Mouse (Mus musculus): ENCODE data around the gene Cox19. TPM values are rescaled to one million over a fixed set of nuclear protein-coding genes. Genes with fewer than 3 reads are reported as not detected.

Gene Cox19
- 116 TPM in 2 replicates for polyA plus RNA-seq (2015; fragmentation: Nextera tagmentation; extraction: Ambion mirVana)

GRCm38 (mm10) chr5:139351134-139351533 lies at the start of gene Cox19:
Gene Cox19 (minus strand): TSS chr5:139351418.
- Histone ChIP-seq H3K36me3 (ENCODE audit: insufficient read depth, low read length) (no peaks in the 10 kb centered on the region), H3K27ac (no peak within 1 kb of the TSS), H3K9ac (ENCODE audit: low read depth, low read length) (0 out of 2 replicates have a peak within 1 kb of the TSS, but pooled peaks have one; percentile 8), H3K27me3 (ENCODE audit: insufficient read depth, low read length) (no peaks in the 10 kb centered on the region), H3K9me3 (replicated peaks; ENCODE audit: low read length) (no peaks in the 10 kb centered on the region), H3K4me1 (replicated peaks; ENCODE audit: insufficient read depth, low read length) (no peaks in the 10 kb centered on the region), H3K4me3 (replicated peaks; ENCODE audit: low read depth, low read length) (no peak within 1 kb of the TSS), H3K4me2 (ENCODE audit: low read length) (no peak within 1 kb of the TSS)
- WGBS: 38% methylated on average over 5 of the region's 5 CpGs
- no peak for TF ChIP-seq CTCF (IDR thresholded peaks at IDR 0.05; ENCODE audit: low read depth)
- DNase-seq (ENCODE audit: low spot score): no peak
- ATAC-seq (replicated peaks; ENCODE audit: low FRiP score, low read depth): no peak

GRCm38 (mm10) chr5:139399991-139400390 lies 48.8 kb upstream of the Cox19 start:
- H3K9me3 ChIP-seq (replicated peaks; ENCODE audit: low read length): no peaks in the 10 kb centered on the region
- WGBS: 70% methylated on average over 14 of the region's 14 CpGs
- no peaks in the 10 kb centered on the region for H3K36me3 ChIP-seq (ENCODE audit: insufficient read depth, low read length)
- H3K4me1 ChIP-seq (replicated peaks; ENCODE audit: insufficient read depth, low read length): peaks cover 5% of the 10 kb centered on the region; the same call in 1 of the 2 replicates
- H3K27me3 ChIP-seq (ENCODE audit: insufficient read depth, low read length): no peaks in the 10 kb centered on the region
- no peak overlapping the region for H3K9ac ChIP-seq (ENCODE audit: low read depth, low read length)
- DNase-seq (ENCODE audit: low spot score) (no peak), ATAC-seq (replicated peaks; ENCODE audit: low FRiP score, low read depth) (no peak)
- H3K4me2 ChIP-seq (ENCODE audit: low read length): no peak overlapping the region
- no peak overlapping the region for H3K27ac ChIP-seq
- no peak for TF ChIP-seq CTCF (IDR thresholded peaks at IDR 0.05; ENCODE audit: low read depth)
- H3K4me3 ChIP-seq (replicated peaks; ENCODE audit: low read depth, low read length): no peak overlapping the region

- Histone ChIP-seq H3K4me3 (replicated peaks; ENCODE audit: low read depth, low read length) (no peak overlapping the region), H3K4me1 (replicated peaks; ENCODE audit: insufficient read depth, low read length) (peaks cover 5% of the 10 kb centered on the region; the same call in 1 of the 2 replicates), H3K9me3 (replicated peaks; ENCODE audit: low read length) (no peaks in the 10 kb centered on the region), H3K4me2 (ENCODE audit: low read length) (no peak overlapping the region), H3K27ac (no peak overlapping the region), H3K27me3 (ENCODE audit: insufficient read depth, low read length) (no peaks in the 10 kb centered on the region), H3K9ac (ENCODE audit: low read depth, low read length) (no peak overlapping the region), H3K36me3 (ENCODE audit: insufficient read depth, low read length) (no peaks in the 10 kb centered on the region)
- no peak for TF ChIP-seq CTCF (IDR thresholded peaks at IDR 0.05; ENCODE audit: low read depth)
- ATAC-seq (replicated peaks; ENCODE audit: low FRiP score, low read depth) (no peak), DNase-seq (ENCODE audit: low spot score) (no peak)
- WGBS: 81% methylated on average over 5 of the region's 5 CpGs
Measured at GRCm38 (mm10) chr5:139398786-139399185, 47.6 kb upstream of the Cox19 start.

GRCm38 (mm10) chr5:139397959-139398753 lies 46.9 kb upstream of the Cox19 start:
- 0 out of 2 replicates have a peak, but pooled peaks cover 2% of the 10 kb centered on the region for H3K36me3 ChIP-seq (ENCODE audit: insufficient read depth, low read length)
- H3K4me1 ChIP-seq (replicated peaks; ENCODE audit: insufficient read depth, low read length): peaks cover 5% of the 10 kb centered on the region; the same call in 1 of the 2 replicates
- no peaks in the 10 kb centered on the region for H3K27me3 ChIP-seq (ENCODE audit: insufficient read depth, low read length)
- no peak overlapping the region for H3K27ac ChIP-seq
- H3K9me3 ChIP-seq (replicated peaks; ENCODE audit: low read length): no peaks in the 10 kb centered on the region
- DNase-seq (ENCODE audit: low spot score) (peak; percentile 89), ATAC-seq (replicated peaks; ENCODE audit: low FRiP score, low read depth) (peak; percentile 34; the same call in 1 of the 2 replicates)
- TF ChIP-seq CTCF (IDR thresholded peaks at IDR 0.05; ENCODE audit: low read depth): peak; percentile 91
- no peak overlapping the region for H3K4me3 ChIP-seq (replicated peaks; ENCODE audit: low read depth, low read length)
- no peak overlapping the region for H3K4me2 ChIP-seq (ENCODE audit: low read length)
- WGBS: 38% methylated on average over 5 of the region's 5 CpGs
- H3K9ac ChIP-seq (ENCODE audit: low read depth, low read length): no peak overlapping the region

- Histone ChIP-seq H3K36me3 (ENCODE audit: insufficient read depth, low read length) (0 out of 2 replicates have a peak, but pooled peaks cover 4% of the 10 kb centered on the region), H3K9ac (ENCODE audit: low read depth, low read length) (no peak overlapping the region), H3K4me3 (replicated peaks; ENCODE audit: low read depth, low read length) (no peak overlapping the region), H3K9me3 (replicated peaks; ENCODE audit: low read length) (no peaks in the 10 kb centered on the region), H3K27ac (no peak overlapping the region), H3K4me2 (ENCODE audit: low read length) (no peak overlapping the region), H3K27me3 (ENCODE audit: insufficient read depth, low read length) (no peaks in the 10 kb centered on the region), H3K4me1 (replicated peaks; ENCODE audit: insufficient read depth, low read length) (peaks cover 5% of the 10 kb centered on the region; the same call in 1 of the 2 replicates)
- no peak for TF ChIP-seq CTCF (IDR thresholded peaks at IDR 0.05; ENCODE audit: low read depth)
- ATAC-seq (replicated peaks; ENCODE audit: low FRiP score, low read depth) (no peak), DNase-seq (ENCODE audit: low spot score) (no peak)
- WGBS: 77% methylated on average over 4 of the region's 4 CpGs
Measured at GRCm38 (mm10) chr5:139397359-139397916, 46.2 kb upstream of the Cox19 start.

- 0 out of 2 replicates have a peak, but pooled peaks cover 4% of the 10 kb centered on the region for H3K36me3 ChIP-seq (ENCODE audit: insufficient read depth, low read length)
- TF ChIP-seq CTCF (IDR thresholded peaks at IDR 0.05; ENCODE audit: low read depth): no peak
- H3K4me2 ChIP-seq (ENCODE audit: low read length): no peak overlapping the region
- no peaks in the 10 kb centered on the region for H3K9me3 ChIP-seq (replicated peaks; ENCODE audit: low read length)
- H3K4me1 ChIP-seq (replicated peaks; ENCODE audit: insufficient read depth, low read length): peaks cover 5% of the 10 kb centered on the region; the same call in 1 of the 2 replicates
- WGBS: 89% methylated on average over 4 of the region's 4 CpGs
- H3K9ac ChIP-seq (ENCODE audit: low read depth, low read length): no peak overlapping the region
- no peak overlapping the region for H3K4me3 ChIP-seq (replicated peaks; ENCODE audit: low read depth, low read length)
- ATAC-seq (replicated peaks; ENCODE audit: low FRiP score, low read depth) (no peak), DNase-seq (ENCODE audit: low spot score) (no peak)
- H3K27ac ChIP-seq: no peak overlapping the region
- no peaks in the 10 kb centered on the region for H3K27me3 ChIP-seq (ENCODE audit: insufficient read depth, low read length)
Measured at GRCm38 (mm10) chr5:139395528-139395927, 44.3 kb upstream of the Cox19 start.

Data from kidney, postnatal 0 days (tissue).